Mouse (Mus musculus): ENCODE measurements around the gene Arel1.
A peak's percentile ranks its signal among the peaks of the same experiment; 100 is the strongest.

GRCm38 (mm10) chr12:84996083-84996496 lies 25.4 kb upstream of the Arel1 start, which contains the start of gene Ylpm1:
- peak; percentile 50 for TF ChIP-seq CTCF (IDR thresholded peaks at IDR 0.05; ENCODE audit: low read depth)
- 0 out of 2 replicates have a peak, but pooled peaks have one; percentile 48 for TF ChIP-seq EP300 (IDR thresholded peaks at IDR 0.05; ENCODE audit: low read depth)
